Mouse (Mus musculus): ENCODE results near the gene Atl1. TPM values are rescaled to one million over a fixed set of nuclear protein-coding genes. Genes with fewer than 3 reads are reported as not detected.

Atl1 gene
- polyA plus RNA-seq, 1 experiment, result 0.30 TPM

GRCm38 (mm10) chr12:69963141-69963540 is 70.7 kb downstream of the Atl1 start:
- Histone ChIP-seq H3K27me3 (ENCODE audit: control insufficient read depth, insufficient read depth, insufficient read length) (no peaks in the 10 kb centered on the region), H3K36me3 (ENCODE audit: control insufficient read depth, insufficient read depth) (peaks cover 88% of the 10 kb centered on the region), H3K4me3 (ENCODE audit: insufficient read depth, poor library complexity, severe bottlenecking) (no peak overlapping the region), H3K79me3 (ENCODE audit: low read depth) (no peaks in the 10 kb centered on the region), H3ac (ENCODE audit: control insufficient read depth, insufficient read length, low read depth) (no peak overlapping the region), H3K79me2 (ENCODE audit: control insufficient read depth, insufficient read depth) (peaks cover 2% of the 10 kb centered on the region)
- TF ChIP-seq MYOD1 (IDR thresholded peaks at IDR 0.05; ENCODE audit: control insufficient read depth, insufficient read length, low read depth) (no peak), CTCF (IDR thresholded peaks at IDR 0.05; ENCODE audit: control insufficient read depth, insufficient read depth, insufficient read length) (no peak), USF1 (IDR thresholded peaks at IDR 0.05; ENCODE audit: low read depth) (no peak), MAX (IDR thresholded peaks at IDR 0.05) (no peak), MYOG (IDR thresholded peaks at IDR 0.05; ENCODE audit: control insufficient read depth, extremely low read depth, insufficient read length) (no peak), CEBPB (IDR thresholded peaks at IDR 0.05; ENCODE audit: low read depth) (no peak), FOSL1 (IDR thresholded peaks at IDR 0.05; ENCODE audit: insufficient read depth, low read length, poor library complexity, severe bottlenecking) (no peak)

GRCm38 (mm10) chr12:69965644-69966043 is 73.2 kb downstream of the Atl1 start:
- Histone ChIP-seq H3K4me3 (ENCODE audit: insufficient read depth, poor library complexity, severe bottlenecking) (no peak overlapping the region), H3K36me3 (ENCODE audit: control insufficient read depth, insufficient read depth) (peaks cover 96% of the 10 kb centered on the region), H3K27me3 (ENCODE audit: control insufficient read depth, insufficient read depth, insufficient read length) (no peaks in the 10 kb centered on the region), H3K79me3 (ENCODE audit: low read depth) (peaks cover 14% of the 10 kb centered on the region), H3ac (ENCODE audit: control insufficient read depth, insufficient read length, low read depth) (no peak overlapping the region), H3K79me2 (ENCODE audit: control insufficient read depth, insufficient read depth) (peaks cover 24% of the 10 kb centered on the region)
- TF ChIP-seq MYOG (IDR thresholded peaks at IDR 0.05; ENCODE audit: control insufficient read depth, extremely low read depth, insufficient read length) (no peak), CTCF (IDR thresholded peaks at IDR 0.05; ENCODE audit: control insufficient read depth, insufficient read depth, insufficient read length) (no peak), MAX (IDR thresholded peaks at IDR 0.05) (no peak), CEBPB (IDR thresholded peaks at IDR 0.05; ENCODE audit: low read depth) (no peak), FOSL1 (IDR thresholded peaks at IDR 0.05; ENCODE audit: insufficient read depth, low read length, poor library complexity, severe bottlenecking) (no peak), USF1 (IDR thresholded peaks at IDR 0.05; ENCODE audit: low read depth) (no peak), MYOD1 (IDR thresholded peaks at IDR 0.05; ENCODE audit: control insufficient read depth, insufficient read length, low read depth) (no peak)

GRCm38 (mm10) chr12:69966071-69966470 is 73.7 kb downstream of the Atl1 start:
- Histone ChIP-seq H3K79me3 (ENCODE audit: low read depth) (peaks cover 17% of the 10 kb centered on the region), H3K27me3 (ENCODE audit: control insufficient read depth, insufficient read depth, insufficient read length) (no peaks in the 10 kb centered on the region), H3K79me2 (ENCODE audit: control insufficient read depth, insufficient read depth) (peaks cover 28% of the 10 kb centered on the region), H3K36me3 (ENCODE audit: control insufficient read depth, insufficient read depth) (peaks cover 96% of the 10 kb centered on the region), H3K4me3 (ENCODE audit: insufficient read depth, poor library complexity, severe bottlenecking) (no peak overlapping the region), H3ac (ENCODE audit: control insufficient read depth, insufficient read length, low read depth) (no peak overlapping the region)
- TF ChIP-seq MYOD1 (IDR thresholded peaks at IDR 0.05; ENCODE audit: control insufficient read depth, insufficient read length, low read depth) (no peak), MYOG (IDR thresholded peaks at IDR 0.05; ENCODE audit: control insufficient read depth, extremely low read depth, insufficient read length) (no peak), CTCF (IDR thresholded peaks at IDR 0.05; ENCODE audit: control insufficient read depth, insufficient read depth, insufficient read length) (no peak), MAX (IDR thresholded peaks at IDR 0.05) (no peak), FOSL1 (IDR thresholded peaks at IDR 0.05; ENCODE audit: insufficient read depth, low read length, poor library complexity, severe bottlenecking) (no peak), USF1 (IDR thresholded peaks at IDR 0.05; ENCODE audit: low read depth) (no peak), CEBPB (IDR thresholded peaks at IDR 0.05; ENCODE audit: low read depth) (no peak)

- TF ChIP-seq MYOG (IDR thresholded peaks at IDR 0.05; ENCODE audit: control insufficient read depth, extremely low read depth, insufficient read length), result no peak
- TF ChIP-seq USF1 (IDR thresholded peaks at IDR 0.05; ENCODE audit: low read depth), result no peak
- TF ChIP-seq CTCF (IDR thresholded peaks at IDR 0.05; ENCODE audit: control insufficient read depth, insufficient read depth, insufficient read length), result no peak
- TF ChIP-seq MAX (IDR thresholded peaks at IDR 0.05), result no peak
- no peak for TF ChIP-seq CEBPB (IDR thresholded peaks at IDR 0.05; ENCODE audit: low read depth)
- TF ChIP-seq FOSL1 (IDR thresholded peaks at IDR 0.05; ENCODE audit: insufficient read depth, low read length, poor library complexity, severe bottlenecking), result no peak
- no peak for TF ChIP-seq MYOD1 (IDR thresholded peaks at IDR 0.05; ENCODE audit: control insufficient read depth, insufficient read length, low read depth)
- Histone ChIP-seq H3K79me3 (ENCODE audit: low read depth) (peaks cover 25% of the 10 kb centered on the region), H3K79me2 (ENCODE audit: control insufficient read depth, insufficient read depth) (peaks cover 39% of the 10 kb centered on the region), H3ac (ENCODE audit: control insufficient read depth, insufficient read length, low read depth) (no peak overlapping the region), H3K4me3 (ENCODE audit: insufficient read depth, poor library complexity, severe bottlenecking) (no peak overlapping the region), H3K36me3 (ENCODE audit: control insufficient read depth, insufficient read depth) (peaks cover 96% of the 10 kb centered on the region), H3K27me3 (ENCODE audit: control insufficient read depth, insufficient read depth, insufficient read length) (no peaks in the 10 kb centered on the region)
Measured at GRCm38 (mm10) chr12:69967112-69967511, 74.7 kb downstream of the Atl1 start.

- no peaks in the 10 kb centered on the region for H3K27me3 ChIP-seq (ENCODE audit: control insufficient read depth, insufficient read depth, insufficient read length)
- H3K36me3 ChIP-seq (ENCODE audit: control insufficient read depth, insufficient read depth), result peaks cover 97% of the 10 kb centered on the region
- H3K79me2 ChIP-seq (ENCODE audit: control insufficient read depth, insufficient read depth), result peaks cover 49% of the 10 kb centered on the region
- peaks cover 36% of the 10 kb centered on the region for H3K79me3 ChIP-seq (ENCODE audit: low read depth)
- TF ChIP-seq CEBPB (IDR thresholded peaks at IDR 0.05; ENCODE audit: low read depth) (no peak), MYOG (IDR thresholded peaks at IDR 0.05; ENCODE audit: control insufficient read depth, extremely low read depth, insufficient read length) (no peak), FOSL1 (IDR thresholded peaks at IDR 0.05; ENCODE audit: insufficient read depth, low read length, poor library complexity, severe bottlenecking) (no peak), MYOD1 (IDR thresholded peaks at IDR 0.05; ENCODE audit: control insufficient read depth, insufficient read length, low read depth) (no peak), CTCF (IDR thresholded peaks at IDR 0.05; ENCODE audit: control insufficient read depth, insufficient read depth, insufficient read length) (no peak), USF1 (IDR thresholded peaks at IDR 0.05; ENCODE audit: low read depth) (no peak), MAX (IDR thresholded peaks at IDR 0.05) (no peak)
- no peak overlapping the region for H3ac ChIP-seq (ENCODE audit: control insufficient read depth, insufficient read length, low read depth)
- no peak overlapping the region for H3K4me3 ChIP-seq (ENCODE audit: insufficient read depth, poor library complexity, severe bottlenecking)
Measured at GRCm38 (mm10) chr12:69968154-69968553, 75.7 kb downstream of the Atl1 start.

- no peak overlapping the region for H3ac ChIP-seq (ENCODE audit: control insufficient read depth, insufficient read length, low read depth)
- TF ChIP-seq FOSL1 (IDR thresholded peaks at IDR 0.05; ENCODE audit: insufficient read depth, low read length, poor library complexity, severe bottlenecking) (no peak), MYOD1 (IDR thresholded peaks at IDR 0.05; ENCODE audit: control insufficient read depth, insufficient read length, low read depth) (no peak), CTCF (IDR thresholded peaks at IDR 0.05; ENCODE audit: control insufficient read depth, insufficient read depth, insufficient read length) (no peak), USF1 (IDR thresholded peaks at IDR 0.05; ENCODE audit: low read depth) (no peak), MAX (IDR thresholded peaks at IDR 0.05) (no peak), CEBPB (IDR thresholded peaks at IDR 0.05; ENCODE audit: low read depth) (no peak), MYOG (IDR thresholded peaks at IDR 0.05; ENCODE audit: control insufficient read depth, extremely low read depth, insufficient read length) (no peak)
- no peaks in the 10 kb centered on the region for H3K27me3 ChIP-seq (ENCODE audit: control insufficient read depth, insufficient read depth, insufficient read length)
- peaks cover 82% of the 10 kb centered on the region for H3K79me3 ChIP-seq (ENCODE audit: low read depth)
- peaks cover 97% of the 10 kb centered on the region for H3K36me3 ChIP-seq (ENCODE audit: control insufficient read depth, insufficient read depth)
- peaks cover 99% of the 10 kb centered on the region for H3K79me2 ChIP-seq (ENCODE audit: control insufficient read depth, insufficient read depth)
- no peak overlapping the region for H3K4me3 ChIP-seq (ENCODE audit: insufficient read depth, poor library complexity, severe bottlenecking)
Measured at GRCm38 (mm10) chr12:69973666-69974065, 81.3 kb downstream of the Atl1 start.
